Mouse (Mus musculus): Measurements from ENCODE around the gene Ebp. TPM values are rescaled to one million over a fixed set of nuclear protein-coding genes. Genes with fewer than 3 reads are reported as not detected.

Ebp gene
- polyA plus RNA-seq, 1 experiment from 2014 or later = 45.9 TPM

DNA sequence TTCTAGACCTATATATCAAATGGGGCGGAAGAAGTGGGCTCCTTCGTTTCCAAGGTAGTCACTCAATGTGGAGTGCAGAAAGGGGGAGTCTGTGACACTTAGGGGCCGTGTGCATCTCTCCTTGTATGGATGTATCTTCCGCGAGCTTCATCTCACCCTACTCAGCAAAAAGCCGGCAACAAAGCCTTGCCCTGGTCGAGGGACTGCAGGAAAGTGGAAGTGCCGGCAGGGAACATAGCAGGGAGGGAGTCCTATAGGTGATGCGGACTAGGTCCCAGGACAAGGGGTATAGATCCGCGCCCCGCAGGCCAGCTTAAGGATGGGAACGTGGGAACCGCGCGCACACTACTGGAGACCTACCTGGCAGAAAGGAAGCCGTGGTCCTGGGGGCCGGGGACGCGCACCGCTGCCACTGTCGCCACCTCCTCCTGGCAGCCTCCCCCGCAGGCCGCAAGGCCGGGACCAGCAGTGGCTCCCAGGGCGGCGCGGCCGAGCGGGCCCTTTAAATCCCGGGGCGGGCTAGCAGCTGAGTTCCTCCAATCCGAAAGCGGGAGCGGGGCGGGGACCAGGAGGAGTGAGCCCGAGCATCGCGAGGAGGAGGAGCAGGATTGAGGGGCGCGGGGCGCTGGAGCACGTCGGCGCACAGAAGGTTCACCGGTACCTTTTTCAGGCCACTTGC, 12.8 kb upstream of the Ebp start, which contains the start of gene Porcn:
TSS of gene Porcn (minus strand) at position 511 of the 679 bp plus-strand sequence.
- Histone ChIP-seq H3K79me2 (ENCODE audit: inconsistent target) (no peaks in the 10 kb centered on the region), H3K27ac (no peak within 1 kb of the TSS), H3K36me3 (ENCODE audit: inconsistent target) (no peaks in the 10 kb centered on the region), H3K4me3 (ENCODE audit: inconsistent target) (peak within 1 kb of the TSS; percentile 27)
- WGBS (ENCODE audit: missing documents) = 16% methylated on average over 43 of the region's 46 CpGs

DNA sequence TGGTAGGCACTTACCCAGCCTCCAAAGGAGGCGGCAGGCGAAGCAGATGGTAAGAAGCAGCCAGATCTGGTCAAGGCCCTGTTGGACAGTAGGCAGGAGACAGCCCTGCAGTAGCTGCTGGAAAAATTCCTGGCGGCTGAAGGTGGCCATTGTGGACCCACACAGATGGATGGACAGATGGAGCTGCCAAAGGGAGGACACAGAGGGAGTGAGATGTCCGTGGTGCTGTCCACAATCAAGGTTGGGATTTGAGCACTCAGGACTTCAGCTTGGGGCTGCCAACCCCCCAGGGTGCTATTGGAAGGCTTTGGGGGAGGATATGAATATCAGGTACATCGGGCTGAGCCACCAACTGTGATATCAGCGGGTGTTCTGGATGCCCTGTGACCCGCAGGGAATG, 12.2 kb upstream of the Ebp start:
- WGBS (ENCODE audit: missing documents) = 56% methylated on average over 5 of the region's 7 CpGs
- no peak overlapping the region for H3K4me3 ChIP-seq (ENCODE audit: inconsistent target)
- H3K27ac ChIP-seq = no peak overlapping the region
- H3K36me3 ChIP-seq (ENCODE audit: inconsistent target) = no peaks in the 10 kb centered on the region
- no peaks in the 10 kb centered on the region for H3K79me2 ChIP-seq (ENCODE audit: inconsistent target)

DNA sequence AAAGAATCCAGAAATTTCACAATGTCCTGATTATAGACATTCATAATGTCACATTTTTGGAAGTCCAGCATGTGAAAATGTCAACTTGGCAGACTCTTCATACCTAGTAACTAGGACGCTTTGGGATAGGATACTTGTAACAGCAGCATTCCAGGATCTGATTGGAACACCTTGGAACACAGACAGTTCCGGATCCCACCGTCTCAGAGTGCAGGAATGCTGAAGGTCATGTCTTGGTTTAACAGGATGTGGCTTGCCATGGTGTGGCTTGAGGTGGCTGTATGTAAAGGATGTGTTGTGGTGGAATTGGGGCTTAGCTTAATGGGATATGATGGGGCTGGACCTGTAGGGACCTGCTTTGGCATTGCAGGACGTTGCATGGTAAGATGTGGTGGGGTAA, 11.8 kb upstream of the Ebp start:
- Histone ChIP-seq H3K79me2 (ENCODE audit: inconsistent target) (no peaks in the 10 kb centered on the region), H3K4me3 (ENCODE audit: inconsistent target) (no peak overlapping the region), H3K36me3 (ENCODE audit: inconsistent target) (no peaks in the 10 kb centered on the region), H3K27ac (no peak overlapping the region)
- 76% methylated on average over 4 of the region's 4 CpGs for WGBS (ENCODE audit: missing documents)

DNA sequence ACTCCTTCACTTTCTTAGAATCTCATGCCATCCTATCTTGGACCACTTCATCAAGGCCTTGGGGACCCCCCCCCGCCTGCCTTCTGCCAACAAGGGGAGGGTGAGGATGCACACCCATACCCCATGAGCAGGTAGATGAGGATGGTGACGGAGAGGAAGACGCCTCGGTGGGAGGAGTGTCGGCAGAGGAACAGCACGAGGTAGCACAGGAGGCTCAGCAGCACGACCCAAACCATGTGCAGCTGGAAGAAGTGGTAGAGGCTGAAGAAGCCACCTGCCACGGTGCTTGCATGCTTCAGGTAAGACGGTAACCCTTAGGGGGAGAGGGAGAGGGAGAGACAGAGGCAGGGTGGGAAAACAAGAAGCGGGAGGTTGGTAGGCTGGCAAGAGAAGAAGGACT, 10.8 kb upstream of the Ebp start:
- H3K27ac ChIP-seq = no peak overlapping the region
- no peak overlapping the region for H3K4me3 ChIP-seq (ENCODE audit: inconsistent target)
- H3K36me3 ChIP-seq (ENCODE audit: inconsistent target) = no peaks in the 10 kb centered on the region
- no peaks in the 10 kb centered on the region for H3K79me2 ChIP-seq (ENCODE audit: inconsistent target)
- WGBS (ENCODE audit: missing documents) = 82% methylated on average over 6 of the region's 10 CpGs

DNA sequence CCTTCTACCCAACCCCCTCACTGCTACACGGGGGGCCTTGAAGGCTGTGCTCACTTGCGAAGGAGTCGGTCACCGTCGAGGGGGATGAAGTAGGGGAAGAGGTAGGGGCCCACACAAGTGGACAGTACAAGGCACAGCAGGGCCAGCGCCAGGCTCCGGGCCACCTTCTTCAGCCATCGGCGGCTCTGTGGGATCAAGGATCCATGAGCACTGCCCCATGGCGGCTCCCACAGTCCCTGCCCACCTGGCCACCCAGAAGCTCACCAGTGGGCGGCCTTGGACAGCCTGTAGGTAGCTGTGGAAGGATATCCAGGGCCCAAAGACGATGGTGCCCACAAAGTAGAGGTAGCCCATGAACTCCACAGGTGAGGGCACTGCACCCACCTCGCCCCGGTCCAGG, 9.8 kb upstream of the Ebp start:
- H3K27ac ChIP-seq = no peak overlapping the region
- no peaks in the 10 kb centered on the region for H3K79me2 ChIP-seq (ENCODE audit: inconsistent target)
- H3K36me3 ChIP-seq (ENCODE audit: inconsistent target) = no peaks in the 10 kb centered on the region
- 88% methylated on average over 11 of the region's 14 CpGs for WGBS (ENCODE audit: missing documents)
- no peak overlapping the region for H3K4me3 ChIP-seq (ENCODE audit: inconsistent target)

DNA sequence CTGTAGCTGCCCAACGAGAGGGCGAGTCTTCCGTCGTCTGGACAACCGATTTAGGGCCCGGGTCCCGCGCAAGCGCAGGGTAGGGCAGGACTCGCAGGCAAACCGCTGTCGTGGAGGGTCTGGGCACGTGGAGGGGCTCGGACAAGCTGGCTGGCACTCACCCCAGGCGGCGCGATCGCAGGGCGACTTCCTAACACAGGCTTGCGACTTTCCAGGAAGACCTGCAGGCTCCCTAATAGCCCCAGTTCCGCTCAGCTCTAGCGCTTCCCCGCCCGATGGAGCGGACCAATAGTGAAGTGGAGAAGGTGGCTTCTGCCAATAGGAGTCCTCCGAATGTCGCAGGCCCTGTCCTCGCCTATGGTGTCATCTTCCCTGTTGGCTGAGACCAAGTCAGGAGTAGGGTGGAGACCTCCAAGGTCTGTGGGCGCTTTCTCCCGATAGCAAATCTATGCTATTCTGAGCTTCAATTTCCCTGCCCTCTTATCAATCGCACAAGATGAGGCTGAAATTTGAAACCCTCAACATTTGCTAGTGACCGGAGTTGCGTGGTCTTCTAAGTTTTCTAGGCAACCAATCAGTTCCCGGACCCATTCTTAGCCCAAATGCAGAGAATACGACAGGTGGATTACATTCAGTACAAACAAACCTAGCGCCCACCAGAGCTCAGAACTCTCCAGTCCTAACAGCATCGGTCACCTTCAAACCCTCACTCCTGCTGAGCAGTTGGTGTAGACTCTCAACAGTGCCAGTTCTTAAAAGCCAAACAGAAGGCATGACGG, 483 bp downstream of the Ebp start:
- H3K36me3 ChIP-seq (ENCODE audit: inconsistent target) = no peaks in the 10 kb centered on the region
- peak overlapping the region; percentile 75 for H3K4me3 ChIP-seq (ENCODE audit: inconsistent target)
- WGBS (ENCODE audit: missing documents) = 17% methylated on average over 38 of the region's 38 CpGs
- peak overlapping the region; percentile 62 for H3K27ac ChIP-seq
- peaks cover 24% of the 10 kb centered on the region for H3K79me2 ChIP-seq (ENCODE audit: inconsistent target)

DNA sequence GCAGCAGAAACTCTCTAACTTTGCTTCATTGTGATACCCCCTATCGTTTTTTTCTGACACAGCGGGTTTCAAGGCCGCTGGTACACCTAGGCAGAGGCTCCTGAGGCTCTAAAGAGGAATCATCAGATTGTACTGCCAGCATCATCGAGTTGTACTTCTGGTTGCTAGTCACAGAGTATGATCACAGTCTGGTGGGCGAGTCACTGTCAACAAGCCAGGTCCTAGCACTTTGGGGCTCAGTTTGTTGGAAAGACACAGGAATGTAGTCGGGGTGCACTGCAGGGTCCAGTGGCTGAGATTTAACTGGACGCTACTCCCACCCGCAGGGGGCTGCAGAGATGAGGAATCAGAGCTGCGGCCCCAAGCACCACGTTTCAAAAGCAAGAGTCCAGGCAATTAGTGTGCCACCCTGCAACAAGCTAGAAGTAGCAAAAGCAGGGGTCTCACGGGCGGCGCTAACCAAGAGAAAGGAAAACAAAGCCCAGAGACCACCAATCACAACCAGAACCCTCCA, 1.1 kb downstream of the Ebp start:
- WGBS (ENCODE audit: missing documents) = 22% methylated on average over 11 of the region's 13 CpGs
- peak overlapping the region; percentile 62 for H3K27ac ChIP-seq
- no peaks in the 10 kb centered on the region for H3K36me3 ChIP-seq (ENCODE audit: inconsistent target)
- H3K4me3 ChIP-seq (ENCODE audit: inconsistent target) = peak overlapping the region; percentile 75
- H3K79me2 ChIP-seq (ENCODE audit: inconsistent target) = peaks cover 24% of the 10 kb centered on the region

DNA sequence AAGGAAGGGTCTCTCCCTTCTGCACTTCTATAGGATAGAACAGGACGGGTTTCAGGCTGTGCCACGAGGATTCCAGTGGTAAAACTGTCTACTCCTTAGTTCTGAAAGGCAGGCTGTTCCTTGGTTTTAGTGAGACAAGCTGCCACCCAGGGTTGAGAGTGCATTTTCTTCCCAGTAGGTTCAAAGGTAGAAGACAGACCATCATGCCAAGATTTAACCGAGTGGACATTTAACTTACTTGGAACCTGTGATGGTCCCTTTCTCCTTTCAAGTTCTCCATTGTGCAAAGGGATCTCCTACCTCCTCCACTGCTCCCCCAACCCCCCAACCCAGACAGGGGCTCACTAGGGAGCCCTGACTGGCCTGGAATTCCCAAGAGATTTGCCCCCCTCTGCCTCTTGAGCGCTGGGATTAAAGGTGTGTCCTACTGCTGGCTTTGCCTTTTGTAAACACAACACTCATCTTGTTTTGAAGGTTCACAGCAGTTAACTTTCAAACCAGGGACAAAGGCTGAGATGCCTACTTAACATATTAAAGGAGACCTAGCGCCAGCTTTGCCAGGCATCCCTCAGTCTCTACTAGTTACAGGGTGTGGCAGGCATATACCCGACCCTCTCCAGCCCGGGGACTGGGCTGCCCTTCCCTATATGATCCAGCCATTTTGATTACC, 10.3 kb downstream of the Ebp start:
- WGBS (ENCODE audit: missing documents) = 29% methylated on average over 6 of the region's 7 CpGs

DNA sequence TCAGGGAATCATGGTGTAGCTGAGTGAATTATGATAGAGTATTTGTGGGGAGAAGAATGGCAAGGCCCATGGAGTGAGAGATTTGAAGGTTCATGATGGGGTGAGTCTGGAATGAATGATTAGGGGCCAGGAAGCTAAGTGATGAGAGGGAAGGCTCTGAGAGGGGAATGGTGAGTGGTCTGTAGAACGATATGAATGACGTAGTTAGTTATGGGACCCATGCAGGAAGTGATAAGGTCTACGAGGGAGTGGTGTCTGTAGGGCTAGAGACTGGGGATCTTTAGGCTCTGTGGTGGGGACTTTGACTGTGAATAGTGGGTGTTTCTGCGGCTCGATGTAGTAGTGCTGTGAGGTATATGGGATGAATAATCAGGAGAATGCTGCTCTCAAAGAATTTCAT, 13.7 kb downstream of the Ebp start:
- H3K4me3 ChIP-seq (ENCODE audit: inconsistent target) = no peak overlapping the region
- H3K79me2 ChIP-seq (ENCODE audit: inconsistent target) = peaks cover 7% of the 10 kb centered on the region; the same call in 1 of the 2 replicates
- no peaks in the 10 kb centered on the region for H3K36me3 ChIP-seq (ENCODE audit: inconsistent target)
- H3K27ac ChIP-seq = no peak overlapping the region
- WGBS (ENCODE audit: missing documents) = 88% methylated on average over 5 of the region's 5 CpGs

More for the DNA sequence above, 10.3 kb downstream of the Ebp start:
- H3K4me3 ChIP-seq (ENCODE audit: inconsistent target) = no peak overlapping the region
- no peaks in the 10 kb centered on the region; the same call in 1 of the 2 replicates for H3K36me3 ChIP-seq (ENCODE audit: inconsistent target)
- H3K27ac ChIP-seq = no peak overlapping the region
- H3K79me2 ChIP-seq (ENCODE audit: inconsistent target) = no peaks in the 10 kb centered on the region

DNA sequence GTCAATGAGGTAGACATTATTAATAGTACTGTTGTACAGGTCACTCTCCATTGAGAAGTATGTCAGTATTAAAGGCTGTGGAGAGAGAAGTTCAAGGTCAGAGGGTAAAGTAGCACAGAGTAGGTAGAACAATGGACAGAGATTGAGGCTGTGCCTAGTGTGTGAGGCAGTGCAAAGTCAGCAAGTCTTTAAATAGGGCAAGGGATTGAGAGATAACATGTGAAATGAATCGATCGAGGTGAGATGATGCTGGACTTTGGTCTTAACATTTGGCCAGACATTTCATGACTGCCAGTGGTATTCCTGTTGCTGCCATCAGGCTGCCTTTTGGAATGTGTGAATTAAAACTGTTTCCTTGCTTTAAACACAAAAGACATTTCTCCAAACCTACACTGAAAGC, 14.4 kb downstream of the Ebp start:
- no peak overlapping the region for H3K4me3 ChIP-seq (ENCODE audit: inconsistent target)
- H3K79me2 ChIP-seq (ENCODE audit: inconsistent target) = peaks cover 7% of the 10 kb centered on the region; the same call in 1 of the 2 replicates
- no peaks in the 10 kb centered on the region for H3K36me3 ChIP-seq (ENCODE audit: inconsistent target)
- H3K27ac ChIP-seq = no peak overlapping the region
- WGBS (ENCODE audit: missing documents) = 100% methylated on average over 2 of the region's 2 CpGs

DNA sequence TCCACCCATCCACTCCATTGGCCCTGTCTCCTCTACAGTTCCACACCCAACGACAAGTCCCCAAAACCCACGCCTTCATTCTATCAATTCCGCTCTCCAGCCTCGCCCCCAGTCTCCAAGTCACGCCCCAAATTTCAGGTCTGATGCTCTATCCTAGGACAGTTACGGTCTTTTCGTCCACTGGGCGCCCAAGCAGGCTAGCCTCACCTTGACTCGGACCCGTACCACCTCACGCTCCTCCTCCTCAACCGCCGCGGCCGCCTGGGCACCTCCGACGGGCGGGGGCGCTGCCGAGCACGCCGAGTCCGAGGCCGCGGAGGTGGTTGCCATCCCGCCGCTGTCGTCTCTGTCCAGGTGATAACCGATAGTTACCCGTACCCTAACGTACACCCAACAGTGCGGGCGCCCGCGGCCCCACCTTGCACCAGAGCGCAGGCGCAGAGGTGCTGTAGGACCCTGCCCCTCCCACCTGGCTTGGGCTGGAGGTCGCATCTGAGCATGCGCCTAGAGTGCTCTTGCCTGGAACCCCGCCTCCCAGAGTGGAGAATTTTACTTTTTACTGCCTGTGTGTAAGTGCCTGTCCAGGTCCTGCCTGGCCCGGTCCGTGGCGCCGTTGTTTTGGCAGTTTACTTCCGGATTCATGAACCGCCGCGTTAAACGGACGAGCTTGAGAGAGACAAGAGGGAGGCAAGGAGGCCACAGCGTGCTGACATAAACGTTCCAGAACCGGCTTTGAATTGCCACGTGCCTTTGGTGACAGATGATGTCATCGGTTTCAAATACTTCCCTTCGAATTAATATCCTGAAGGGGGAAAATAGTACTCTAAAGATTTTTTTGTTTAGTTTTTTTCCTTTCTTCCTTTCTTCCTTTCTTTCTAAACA, 17.6 kb downstream of the Ebp start, which contains the start of gene Tbc1d25:
TSS of gene Tbc1d25 (minus strand) at position 678 of the 882 bp plus-strand sequence.
- Histone ChIP-seq H3K36me3 (ENCODE audit: inconsistent target) (no peaks in the 10 kb centered on the region), H3K4me3 (ENCODE audit: inconsistent target) (peak within 1 kb of the TSS; percentile 59), H3K27ac (peak within 1 kb of the TSS; percentile 49), H3K79me2 (ENCODE audit: inconsistent target) (peaks cover 7% of the 10 kb centered on the region; the same call in 1 of the 2 replicates)
- 13% methylated on average over 52 of the region's 56 CpGs for WGBS (ENCODE audit: missing documents)

DNA sequence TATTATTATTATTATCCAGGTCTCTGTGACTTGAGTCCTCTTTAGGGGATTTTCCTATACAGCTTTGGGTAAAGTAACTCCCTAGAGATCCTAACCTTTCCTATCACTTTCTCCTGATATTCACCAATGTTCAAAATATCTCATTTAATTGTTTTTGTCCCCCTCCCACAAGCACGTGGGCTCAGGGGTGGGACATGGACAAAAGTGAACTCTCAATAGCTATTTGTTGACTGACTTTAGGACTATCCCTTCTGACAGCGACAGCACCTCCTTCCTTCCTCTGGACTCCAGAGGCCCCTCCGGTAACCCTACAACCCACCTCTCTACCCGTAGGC, 18.2 kb downstream of the Ebp start:
- WGBS (ENCODE audit: missing documents) = 33% methylated on average over 4 of the region's 4 CpGs
- Histone ChIP-seq H3K4me3 (ENCODE audit: inconsistent target) (peak overlapping the region; percentile 59), H3K36me3 (ENCODE audit: inconsistent target) (no peaks in the 10 kb centered on the region), H3K27ac (peak overlapping the region; percentile 49), H3K79me2 (ENCODE audit: inconsistent target) (peaks cover 7% of the 10 kb centered on the region; the same call in 1 of the 2 replicates)

DNA sequence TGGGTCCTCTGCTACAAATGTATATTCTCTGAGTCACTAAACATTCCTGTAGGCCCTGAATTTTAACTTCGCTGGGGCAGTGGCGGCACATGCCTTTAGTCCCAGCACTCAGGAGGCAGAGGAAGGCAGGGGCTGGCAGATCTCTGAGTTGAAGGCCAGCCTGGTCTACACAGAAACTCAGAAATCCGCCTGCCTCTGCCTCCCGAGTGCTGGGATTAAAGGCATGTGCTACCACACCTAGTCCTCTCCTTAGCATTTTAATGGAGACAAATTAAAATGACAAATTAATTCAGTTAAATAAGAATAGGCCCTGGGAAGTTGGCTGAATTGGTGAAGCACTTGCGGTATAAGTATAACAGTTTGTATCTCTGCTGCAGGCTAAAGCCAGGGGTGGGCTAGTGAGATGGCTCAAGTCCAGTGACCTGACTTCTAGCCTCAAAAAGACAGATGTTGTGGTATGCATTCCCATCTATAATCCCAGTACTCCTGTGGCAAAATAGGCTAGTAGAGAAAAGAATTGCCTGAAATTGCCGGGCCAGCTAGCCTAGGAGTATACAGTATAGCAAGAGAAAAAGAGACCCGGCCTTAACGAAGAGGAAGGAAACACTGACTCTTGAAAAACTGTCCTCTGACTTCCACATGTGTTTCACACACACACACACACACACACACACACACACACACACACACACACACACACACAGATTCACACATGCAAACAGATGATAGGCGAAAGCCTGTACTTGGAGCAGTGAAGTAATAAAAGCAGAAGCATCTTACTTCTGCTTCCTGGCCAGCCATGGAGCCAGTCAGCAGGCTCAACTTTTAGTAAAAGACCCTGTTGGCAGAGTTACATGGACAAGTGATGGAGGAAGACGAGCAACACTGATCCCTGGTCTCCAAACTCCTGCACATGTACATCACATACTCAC, 25.3 kb downstream of the Ebp start:
- Histone ChIP-seq H3K79me2 (ENCODE audit: inconsistent target) (no peaks in the 10 kb centered on the region), H3K4me3 (ENCODE audit: inconsistent target) (no peak overlapping the region), H3K36me3 (ENCODE audit: inconsistent target) (no peaks in the 10 kb centered on the region), H3K27ac (peak overlapping the region; percentile 44)
- WGBS (ENCODE audit: missing documents) = 70% methylated on average over 6 of the region's 10 CpGs
